Comparison of ENCODE assay signal across 18 mouse cellular contexts in genomic region chr5:143639329-143639728, GRCm38 (mm10). TPM values are rescaled to one million over a fixed set of nuclear protein-coding genes. Genes with fewer than 3 reads are reported as not detected.
DNase-seq lines count a peak whose midpoint lies in the region; ATAC-seq and TF ChIP-seq lines count a peak whose summit lies in the region.
"Had no signal": no experiment of that assay in that cellular context is flagged by ENCODE, and none has a peak within 500 bp of the region (broad histone marks: within the 10 kb centered on the region; RNA-seq: fewer than 3 reads in every experiment).

No protein-coding gene starts in this region.

- H3K79me2 ChIP-seq in heart, adult 2 months (replicated peaks; ENCODE audit: control insufficient read depth, insufficient read depth, low read length) = peaks cover 4% of the 10 kb centered on the region; the same call in 1 of the 2 replicates

- intact Hi-C loops in heart, adult 2 months (cut with DNase I) = loop anchor here (2.0 kb wide), 1 partner anchor 13 kb away; no protein-coding TSS in a partner anchor

- no peaks in the 10 kb centered on the region for H3K27me3 ChIP-seq in heart, adult 2 months (ENCODE audit: control insufficient read depth, insufficient read depth, low read length)
- H3K27me3 ChIP-seq in limb, embryonic 10.5 days (ENCODE audit: low read depth, poor library complexity, severe bottlenecking) = no peaks in the 10 kb centered on the region
- no peaks in the 10 kb centered on the region for H3K27me3 ChIP-seq in liver, postnatal 0 days (ENCODE audit: insufficient read depth, low read length)
- H3K27me3 ChIP-seq in hindbrain, embryonic 12.5 days = no peaks in the 10 kb centered on the region
- H3K27me3 ChIP-seq: embryonic facial prominence, embryonic 15.5 days; forebrain, embryonic 15.5 days; lung, embryonic 15.5 days; neural tube, embryonic 12.5 days; stomach, embryonic 15.5 days had no signal

- no peak overlapping the region for H3K9ac ChIP-seq in heart, adult 2 months (ENCODE audit: low read depth, low read length)
- peak overlapping the region; percentile 44; the same call in 1 of the 2 replicates for H3K9ac ChIP-seq in liver, postnatal 0 days (replicated peaks)
- H3K9ac ChIP-seq in hindbrain, embryonic 12.5 days = no peak overlapping the region
- H3K9ac ChIP-seq: embryonic facial prominence, embryonic 15.5 days; forebrain, embryonic 15.5 days; lung, embryonic 15.5 days; neural tube, embryonic 12.5 days; stomach, embryonic 15.5 days had no signal

- no peak for TF ChIP-seq POLR2A in heart, adult 2 months (IDR thresholded peaks at IDR 0.05; ENCODE audit: insufficient read depth, low read depth, low read length)
- TF ChIP-seq POLR2A in bone marrow, adult 2 months (IDR thresholded peaks at IDR 0.05; ENCODE audit: borderline replicate concordance, control insufficient read depth, low read depth, low read length) = no peak

- no peak overlapping the region for H3K4me3 ChIP-seq in heart, adult 2 months
- no peak overlapping the region for H3K4me3 ChIP-seq in bone marrow, adult 2 months (replicated peaks; ENCODE audit: control insufficient read depth, low read depth, low read length)
- no peak overlapping the region for H3K4me3 ChIP-seq in limb, embryonic 10.5 days
- H3K4me3 ChIP-seq in liver, postnatal 0 days (ENCODE audit: low read depth, low read length) = no peak overlapping the region
- H3K4me3 ChIP-seq in hindbrain, embryonic 12.5 days = no peak overlapping the region
- H3K4me3 ChIP-seq: embryonic facial prominence, embryonic 15.5 days; forebrain, embryonic 15.5 days; lung, embryonic 15.5 days; neural tube, embryonic 12.5 days; stomach, embryonic 15.5 days had no signal

- no peak for TF ChIP-seq EP300 in heart, adult 2 months (IDR thresholded peaks at IDR 0.05; ENCODE audit: insufficient read depth, low read depth, low read length)
- no peak for TF ChIP-seq EP300 in liver, postnatal 0 days (IDR thresholded peaks at IDR 0.05; ENCODE audit: low read depth)

- H3K9me3 ChIP-seq in limb, embryonic 10.5 days (replicated peaks) = no peaks in the 10 kb centered on the region
- no peaks in the 10 kb centered on the region for H3K9me3 ChIP-seq in liver, postnatal 0 days (ENCODE audit: low read length)
- no peaks in the 10 kb centered on the region for H3K9me3 ChIP-seq in hindbrain, embryonic 12.5 days (replicated peaks)
- H3K9me3 ChIP-seq: embryonic facial prominence, embryonic 15.5 days; forebrain, embryonic 15.5 days; lung, embryonic 15.5 days; neural tube, embryonic 12.5 days; stomach, embryonic 15.5 days had no signal

- peaks cover 22% of the 10 kb centered on the region; the same call in 1 of the 2 replicates for H3K36me3 ChIP-seq in heart, adult 2 months (ENCODE audit: control insufficient read depth, insufficient read depth, low read length)
- peaks cover 5% of the 10 kb centered on the region for H3K36me3 ChIP-seq in limb, embryonic 10.5 days
- H3K36me3 ChIP-seq in liver, postnatal 0 days (replicated peaks; ENCODE audit: insufficient read depth, low read length) = no peaks in the 10 kb centered on the region
- no peaks in the 10 kb centered on the region for H3K36me3 ChIP-seq in hindbrain, embryonic 12.5 days
- H3K36me3 ChIP-seq: embryonic facial prominence, embryonic 15.5 days; forebrain, embryonic 15.5 days; lung, embryonic 15.5 days; neural tube, embryonic 12.5 days; stomach, embryonic 15.5 days had no signal

- TF ChIP-seq CTCF in heart, adult 2 months (IDR thresholded peaks at IDR 0.05) = no peak
- no peak for TF ChIP-seq CTCF in bone marrow, adult 2 months (IDR thresholded peaks at IDR 0.05; ENCODE audit: control insufficient read depth, insufficient read depth, low read length)
- TF ChIP-seq CTCF in liver, postnatal 0 days (IDR thresholded peaks at IDR 0.05; ENCODE audit: low read depth) = no peak

- peaks cover 41% of the 10 kb centered on the region for H3K4me1 ChIP-seq in heart, adult 2 months (ENCODE audit: control insufficient read depth, insufficient read depth, low read length)
- H3K4me1 ChIP-seq in bone marrow, adult 2 months (ENCODE audit: control insufficient read depth, insufficient read depth, low read length) = peaks cover 2% of the 10 kb centered on the region; the same call in 1 of the 2 replicates
- H3K4me1 ChIP-seq in limb, embryonic 10.5 days = peaks cover 90% of the 10 kb centered on the region
- H3K4me1 ChIP-seq in liver, postnatal 0 days (ENCODE audit: insufficient read depth) = peaks cover 46% of the 10 kb centered on the region
- peaks cover 14% of the 10 kb centered on the region; the same call in 1 of the 2 replicates for H3K4me1 ChIP-seq in hindbrain, embryonic 12.5 days

- peak; percentile 85 for DNase-seq in heart, adult 11 months
- DNase-seq in heart, adult 2 months = no peak
- no peak for DNase-seq in limb, embryonic 10.5 days (ENCODE audit: low spot score)
- no peak for DNase-seq in liver, postnatal 0 days
- DNase-seq in adipocyte (ENCODE audit: low spot score) = no peak
- DNase-seq: adrenal gland, postnatal 14 days; cerebellum, adult 18-20 months; kidney, adult 8-10 months; layer of hippocampus, postnatal 36 days; left cerebral cortex, postnatal 4 days; right cerebral cortex, postnatal 14 days had no signal

- no peak overlapping the region for H3K27ac ChIP-seq in heart, adult 2 months
- H3K27ac ChIP-seq in bone marrow, adult 2 months (ENCODE audit: control insufficient read depth, insufficient read depth, low read depth, low read length, poor library complexity) = peak overlapping the region; percentile 63; the same call in 1 of the 2 replicates
- peak overlapping the region; percentile 84 for H3K27ac ChIP-seq in limb, embryonic 10.5 days
- H3K27ac ChIP-seq in liver, postnatal 0 days (ENCODE audit: low read depth) = peak overlapping the region; percentile 79
- no peak overlapping the region for H3K27ac ChIP-seq in hindbrain, embryonic 12.5 days
- H3K27ac ChIP-seq: forebrain, embryonic 15.5 days; neural tube, embryonic 12.5 days had no signal

- peak overlapping the region; percentile 36; the same call in 1 of the 2 replicates for H3K4me2 ChIP-seq in liver, postnatal 0 days (ENCODE audit: low read depth, low read length)
- H3K4me2 ChIP-seq in hindbrain, embryonic 12.5 days (replicated peaks) = no peak overlapping the region
- H3K4me2 ChIP-seq: forebrain, embryonic 15.5 days; lung, embryonic 15.5 days; neural tube, embryonic 12.5 days; stomach, embryonic 15.5 days had no signal

- 94% methylated on average over 4 of the region's 4 CpGs for WGBS in heart, adult 2 months
- 70% methylated on average over 4 of the region's 4 CpGs for WGBS in bone marrow, adult 2 months
- WGBS in limb, embryonic 10.5 days = 92% methylated on average over 4 of the region's 4 CpGs
- WGBS in liver, postnatal 0 days (ENCODE audit: insufficient replicate concordance) = 55% methylated on average over 4 of the region's 4 CpGs
- 94% methylated on average over 4 of the region's 4 CpGs for WGBS in hindbrain, embryonic 12.5 days

- peak; percentile 18; the same call in 1 of the 2 replicates for ATAC-seq in liver, postnatal 0 days
- ATAC-seq in hindbrain, embryonic 12.5 days (ENCODE audit: low FRiP score) = no peak
- ATAC-seq: forebrain, embryonic 15.5 days had no signal

RNA-seq across cellular contexts. Expression of gene Cyth3, which starts 17.1 kb away (rescaled TPM):
- 10 to 100 TPM; 26.1 to 44.6 TPM for total RNA-seq in heart, adult 2 months (2021)
- 25.1 and 39.2 TPM in 2 replicates for polyA plus RNA-seq in heart, adult 2 months (2012; rRNA removed)
- 19.7 and 20.4 TPM in 2 replicates for polyA plus RNA-seq in bone marrow, adult 2 months (2011; ENCODE audit: insufficient read depth, insufficient read length, low replicate concordance, missing spikeins)
- polyA plus RNA-seq in limb, embryonic 10.5 days (2016; fragmentation: Nextera tagmentation; extraction: Ambion mirVana) = 47.5 and 59.2 TPM in 2 replicates
- polyA plus RNA-seq in liver, postnatal 0 days (2015; fragmentation: Nextera tagmentation; extraction: Ambion mirVana) = 12.1 and 15.3 TPM in 2 replicates
- 39.8 and 46.1 TPM in 2 replicates for polyA plus RNA-seq in hindbrain, embryonic 12.5 days (2016; fragmentation: Nextera tagmentation; extraction: Ambion mirVana)

Comparison
In these comparisons a context has a peak if more than half of its experiments do, and no peak if none do; other contexts are left out.
1. H3K27ac ChIP-seq: peak in bone marrow, adult 2 months (single experiment), limb, embryonic 10.5 days (single experiment) and liver, postnatal 0 days (single experiment); none in heart, adult 2 months (single experiment) and hindbrain, embryonic 12.5 days (single experiment).